In genomic region chr10:50062716-50063115, GRCm38 (mm10) we compare ENCODE assay signal across 18 mouse cellular contexts.
DNase-seq lines count a peak whose midpoint lies in the region; ATAC-seq lines count a peak whose summit lies in the region.
"Had no signal": no experiment of that assay in that cellular context is flagged by ENCODE, and none has a peak within 500 bp of the region (broad histone marks: within the 10 kb centered on the region; RNA-seq: fewer than 3 reads in every experiment).

No protein-coding gene starts in this region.

- peak; percentile 2 for DNase-seq in left cerebral cortex, postnatal 4 days
- DNase-seq in left cerebral cortex, postnatal 10 days (ENCODE audit: extremely low spot score in 1 of 2, low spot score in 2 of 2) = no peak
- peak; percentile 52 for DNase-seq in cerebellum, adult 8-10 months
- DNase-seq in cerebellum, postnatal 14 days = peak; percentile 46 to 70
- no peak for DNase-seq in spleen, adult 12 weeks (ENCODE audit: low spot score)
- no peak for DNase-seq in right cerebral cortex, adult 18-20 months
- DNase-seq: adrenal gland, postnatal 10 days; gastrocnemius, postnatal 10 days; heart, adult 2 months; heart, postnatal 14 days had no signal

- no peaks in the 10 kb centered on the region for H3K9me3 ChIP-seq in hindbrain, embryonic 13.5 days
- H3K9me3 ChIP-seq: embryonic facial prominence, embryonic 13.5 days; forebrain, embryonic 12.5 days; heart, embryonic 15.5 days; intestine, embryonic 15.5 days had no signal

- no peaks in the 10 kb centered on the region for H3K36me3 ChIP-seq in hindbrain, embryonic 13.5 days
- H3K36me3 ChIP-seq: embryonic facial prominence, embryonic 13.5 days; forebrain, embryonic 12.5 days; heart, embryonic 15.5 days; intestine, embryonic 15.5 days had no signal

- no peak overlapping the region for H3K27ac ChIP-seq in hindbrain, embryonic 13.5 days
- H3K27ac ChIP-seq: embryonic facial prominence, embryonic 13.5 days; forebrain, embryonic 12.5 days; heart, adult 2 months; heart, embryonic 15.5 days; hindbrain, embryonic 14.5 days; intestine, embryonic 15.5 days had no signal

- no peak for ATAC-seq in hindbrain, embryonic 13.5 days (ENCODE audit: low FRiP score)
- ATAC-seq: forebrain, embryonic 16.5 days; intestine, embryonic 15.5 days had no signal

- H3K4me1 ChIP-seq in hindbrain, embryonic 13.5 days (replicated peaks) = no peaks in the 10 kb centered on the region
- H3K4me1 ChIP-seq: embryonic facial prominence, embryonic 13.5 days; forebrain, embryonic 12.5 days; heart, embryonic 15.5 days; intestine, embryonic 15.5 days had no signal

- no peaks in the 10 kb centered on the region for H3K27me3 ChIP-seq in hindbrain, embryonic 13.5 days
- H3K27me3 ChIP-seq: embryonic facial prominence, embryonic 13.5 days; forebrain, embryonic 12.5 days; heart, embryonic 15.5 days; intestine, embryonic 15.5 days had no signal

- H3K4me3 ChIP-seq in hindbrain, embryonic 13.5 days = no peak overlapping the region
- H3K4me3 ChIP-seq: embryonic facial prominence, embryonic 13.5 days; forebrain, embryonic 12.5 days; heart, adult 2 months; heart, embryonic 15.5 days; intestine, embryonic 15.5 days had no signal

- intact Hi-C loops in left cerebral cortex, postnatal 4 days (cut with DNase I) = no loop called here
- intact Hi-C loops in left cerebral cortex, postnatal 10 days (cut with DNase I) = no loop called here

- H3K9ac ChIP-seq in hindbrain, embryonic 13.5 days = no peak overlapping the region
- H3K9ac ChIP-seq: embryonic facial prominence, embryonic 13.5 days; forebrain, embryonic 12.5 days; heart, embryonic 15.5 days; hindbrain, embryonic 14.5 days; intestine, embryonic 15.5 days had no signal

- no peak overlapping the region for H3K4me2 ChIP-seq in hindbrain, embryonic 13.5 days
- H3K4me2 ChIP-seq: embryonic facial prominence, embryonic 13.5 days; forebrain, embryonic 12.5 days; heart, embryonic 11.5 days; heart, embryonic 15.5 days; hindbrain, embryonic 14.5 days; intestine, embryonic 15.5 days had no signal

Comparison
In these comparisons a context has a peak if more than half of its experiments do, and no peak if none do; other contexts are left out.
1. DNase-seq: peak in left cerebral cortex, postnatal 4 days (single experiment), cerebellum, adult 8-10 months (single experiment) and cerebellum, postnatal 14 days (2 of 2); none in left cerebral cortex, postnatal 10 days (0 of 2), spleen, adult 12 weeks (single experiment) and right cerebral cortex, adult 18-20 months (single experiment).